Mouse (Mus musculus): ENCODE measurements around the gene Tmigd3. TPM values are rescaled to one million over a fixed set of nuclear protein-coding genes. Genes with fewer than 3 reads are reported as not detected.

Gene Tmigd3
- total and polyA plus RNA-seq, 3 experiments: 0.31 TPM; not detected in 2

- Histone ChIP-seq H3K27me3 (ENCODE audit: control insufficient read depth, insufficient read depth, low read length) (no peaks in the 10 kb centered on the region), H3K4me1 (ENCODE audit: control insufficient read depth, insufficient read depth, low read length) (peaks cover 7% of the 10 kb centered on the region), H3K4me3 (no peak overlapping the region), H3K27ac (no peak overlapping the region), H3K79me2 (replicated peaks; ENCODE audit: control insufficient read depth, insufficient read depth, low read length) (no peaks in the 10 kb centered on the region), H3K36me3 (ENCODE audit: control insufficient read depth, insufficient read depth, low read length) (no peaks in the 10 kb centered on the region), H3K9ac (ENCODE audit: low read depth, low read length) (no peak overlapping the region)
- TF ChIP-seq EP300 (IDR thresholded peaks at IDR 0.05; ENCODE audit: insufficient read depth, low read depth, low read length) (no peak), POLR2A (IDR thresholded peaks at IDR 0.05; ENCODE audit: insufficient read depth, low read depth, low read length) (no peak), CTCF (IDR thresholded peaks at IDR 0.05) (no peak)
- intact Hi-C loops (cut with DNase I): loop anchor here (1.0 kb wide), 1 partner anchor 226 kb away; no protein-coding TSS in a partner anchor
- 65% methylated on average over 6 of the region's 6 CpGs for WGBS
- DNase-seq: no peak
These were observed 29.6 kb downstream of the Tmigd3 start for GRCm38 (mm10) chr3:105900266-105900665.

GRCm38 (mm10) chr3:105900716-105901115, 30.0 kb downstream of the Tmigd3 start:
- peak in 1 of 2 experiments; percentile 44 for DNase-seq
- TF ChIP-seq POLR2A (IDR thresholded peaks at IDR 0.05; ENCODE audit: insufficient read depth, low read depth, low read length): no peak
- TF ChIP-seq CTCF (IDR thresholded peaks at IDR 0.05): no peak
- no peak for TF ChIP-seq EP300 (IDR thresholded peaks at IDR 0.05; ENCODE audit: insufficient read depth, low read depth, low read length)
- no peak overlapping the region for H3K4me3 ChIP-seq
- intact Hi-C loops (cut with DNase I): loop anchor here (1.0 kb wide), 1 partner anchor 226 kb away; no protein-coding TSS in a partner anchor
- no peaks in the 10 kb centered on the region for H3K27me3 ChIP-seq (ENCODE audit: control insufficient read depth, insufficient read depth, low read length)
- WGBS: 62% methylated on average over 3 of the region's 3 CpGs
- no peak overlapping the region for H3K9ac ChIP-seq (ENCODE audit: low read depth, low read length)
- no peaks in the 10 kb centered on the region for H3K36me3 ChIP-seq (ENCODE audit: control insufficient read depth, insufficient read depth, low read length)
- peaks cover 6% of the 10 kb centered on the region for H3K4me1 ChIP-seq (ENCODE audit: control insufficient read depth, insufficient read depth, low read length)
- H3K27ac ChIP-seq: no peak overlapping the region
- no peaks in the 10 kb centered on the region for H3K79me2 ChIP-seq (replicated peaks; ENCODE audit: control insufficient read depth, insufficient read depth, low read length)

- DNase-seq: no peak
- intact Hi-C loops (cut with DNase I): no loop called here
- Histone ChIP-seq H3K27me3 (ENCODE audit: control insufficient read depth, insufficient read depth, low read length) (no peaks in the 10 kb centered on the region), H3K36me3 (ENCODE audit: control insufficient read depth, insufficient read depth, low read length) (no peaks in the 10 kb centered on the region), H3K4me3 (no peak overlapping the region), H3K9ac (ENCODE audit: low read depth, low read length) (no peak overlapping the region), H3K27ac (no peak overlapping the region), H3K79me2 (replicated peaks; ENCODE audit: control insufficient read depth, insufficient read depth, low read length) (no peaks in the 10 kb centered on the region), H3K4me1 (ENCODE audit: control insufficient read depth, insufficient read depth, low read length) (peaks cover 6% of the 10 kb centered on the region)
- 80% methylated on average over 4 of the region's 4 CpGs for WGBS
- no peak for TF ChIP-seq POLR2A (IDR thresholded peaks at IDR 0.05; ENCODE audit: insufficient read depth, low read depth, low read length)
- TF ChIP-seq EP300 (IDR thresholded peaks at IDR 0.05; ENCODE audit: insufficient read depth, low read depth, low read length): no peak
These were observed 30.8 kb downstream of the Tmigd3 start for GRCm38 (mm10) chr3:105901468-105901867.

- H3K4me3 ChIP-seq: no peak overlapping the region
- H3K9ac ChIP-seq (ENCODE audit: low read depth, low read length): no peak overlapping the region
- TF ChIP-seq CTCF (IDR thresholded peaks at IDR 0.05) (no peak), POLR2A (IDR thresholded peaks at IDR 0.05; ENCODE audit: insufficient read depth, low read depth, low read length) (no peak), EP300 (IDR thresholded peaks at IDR 0.05; ENCODE audit: insufficient read depth, low read depth, low read length) (no peak)
- H3K27me3 ChIP-seq (ENCODE audit: control insufficient read depth, insufficient read depth, low read length): no peaks in the 10 kb centered on the region
- intact Hi-C loops (cut with DNase I): no loop called here
- H3K4me1 ChIP-seq (ENCODE audit: control insufficient read depth, insufficient read depth, low read length): peaks cover 4% of the 10 kb centered on the region
- WGBS: 49% methylated on average over 4 of the region's 4 CpGs
- DNase-seq: no peak
- no peaks in the 10 kb centered on the region for H3K79me2 ChIP-seq (replicated peaks; ENCODE audit: control insufficient read depth, insufficient read depth, low read length)
- no peak overlapping the region for H3K27ac ChIP-seq
- no peaks in the 10 kb centered on the region for H3K36me3 ChIP-seq (ENCODE audit: control insufficient read depth, insufficient read depth, low read length)
These were observed 33.5 kb downstream of the Tmigd3 start for GRCm38 (mm10) chr3:105904213-105904612.

- no peak for DNase-seq
- 91% methylated on average over 9 of the region's 9 CpGs for WGBS
- Histone ChIP-seq H3K4me1 (ENCODE audit: control insufficient read depth, insufficient read depth, low read length) (no peaks in the 10 kb centered on the region), H3K9ac (ENCODE audit: low read depth, low read length) (no peak overlapping the region), H3K79me2 (replicated peaks; ENCODE audit: control insufficient read depth, insufficient read depth, low read length) (no peaks in the 10 kb centered on the region), H3K36me3 (ENCODE audit: control insufficient read depth, insufficient read depth, low read length) (no peaks in the 10 kb centered on the region), H3K27me3 (ENCODE audit: control insufficient read depth, insufficient read depth, low read length) (no peaks in the 10 kb centered on the region), H3K4me3 (no peak overlapping the region), H3K27ac (no peak overlapping the region)
- intact Hi-C loops (cut with DNase I): no loop called here
- TF ChIP-seq EP300 (IDR thresholded peaks at IDR 0.05; ENCODE audit: insufficient read depth, low read depth, low read length): no peak
- no peak for TF ChIP-seq POLR2A (IDR thresholded peaks at IDR 0.05; ENCODE audit: insufficient read depth, low read depth, low read length)
- TF ChIP-seq CTCF (IDR thresholded peaks at IDR 0.05): no peak
These were observed 34.0 kb downstream of the Tmigd3 start for GRCm38 (mm10) chr3:105904721-105905120.

- no peak overlapping the region for H3K27ac ChIP-seq
- H3K27me3 ChIP-seq (ENCODE audit: control insufficient read depth, insufficient read depth, low read length): no peaks in the 10 kb centered on the region
- no peak overlapping the region for H3K9ac ChIP-seq (ENCODE audit: low read depth, low read length)
- H3K36me3 ChIP-seq (ENCODE audit: control insufficient read depth, insufficient read depth, low read length): no peaks in the 10 kb centered on the region
- WGBS: 29% methylated on average over 9 of the region's 9 CpGs
- no peaks in the 10 kb centered on the region; the same call in 1 of the 2 replicates for H3K4me1 ChIP-seq (ENCODE audit: control insufficient read depth, insufficient read depth, low read length)
- TF ChIP-seq EP300 (IDR thresholded peaks at IDR 0.05; ENCODE audit: insufficient read depth, low read depth, low read length): no peak
- TF ChIP-seq POLR2A (IDR thresholded peaks at IDR 0.05; ENCODE audit: insufficient read depth, low read depth, low read length): no peak
- no peak for TF ChIP-seq CTCF (IDR thresholded peaks at IDR 0.05)
- DNase-seq: no peak
- intact Hi-C loops (cut with DNase I): no loop called here
- no peaks in the 10 kb centered on the region for H3K79me2 ChIP-seq (replicated peaks; ENCODE audit: control insufficient read depth, insufficient read depth, low read length)
- no peak overlapping the region for H3K4me3 ChIP-seq
These were observed 37.4 kb downstream of the Tmigd3 start for GRCm38 (mm10) chr3:105907956-105908655.

Measured in heart, adult 2 months (tissue).